Mouse (Mus musculus) G1E (cell line): ENCODE data around the gene Tead2. TPM values are rescaled to one million over a fixed set of nuclear protein-coding genes. Genes with fewer than 3 reads are reported as not detected.

Source experiments
- ATAC-seq: 2 replicates; pipeline ENCODE4 v1.8.0; 2016; ENCODE audit warnings: mild to moderate bottlenecking; ENCODE audit not compliant: insufficient number of reproducible peaks, poor library complexity, low FRiP score, severe bottlenecking; ENCODE audit errors: extremely low read depth
- DNase-seq: peaks from one replicate; pipeline ENCODE4 v3.0.0; 2012; ENCODE audit warnings: low spot score
- H3K27me3 ChIP-seq: 2 replicates; pipeline ENCODE4 v1.6.1; 2012; ENCODE audit warnings: mild to moderate bottlenecking, low read length, inconsistent platforms; ENCODE audit not compliant: insufficient read depth
- H3K36me3 ChIP-seq: replicated peaks from 2 replicates; pipeline ENCODE3; 2012; ENCODE audit warnings: mild to moderate bottlenecking, inconsistent platforms
- H3K4me1 ChIP-seq: 2 replicates; pipeline ENCODE4 v1.6.1; 2012; ENCODE audit warnings: low read depth, low read length, inconsistent platforms, mixed read lengths; ENCODE audit not compliant: insufficient read depth
- H3K4me3 ChIP-seq: 2 replicates; pipeline ENCODE4 v1.5.1; 2012; ENCODE audit warnings: low read depth, mild to moderate bottlenecking, inconsistent platforms, low read length, moderate library complexity, mixed read lengths
- H3K9me3 ChIP-seq: replicated peaks from 2 replicates; pipeline ENCODE4 v1.6.1; 2012; ENCODE audit warnings: inconsistent platforms
- CTCF ChIP-seq: IDR thresholded peaks from 2 replicates; pipeline ENCODE4 v1.5.1; 2012; ENCODE audit warnings: low read depth, low read length, inconsistent platforms, mixed read lengths
- GATA1 ChIP-seq: IDR thresholded peaks from 2 replicates; pipeline ENCODE4 v1.6.1; 2012; ENCODE audit warnings: borderline replicate concordance, low read length, inconsistent platforms, mixed read lengths
- GATA2 ChIP-seq: IDR thresholded peaks from 2 replicates; pipeline ENCODE4 v1.6.1; 2012; ENCODE audit warnings: low read depth, low read length, inconsistent platforms, borderline replicate concordance
- POLR2AphosphoS5 ChIP-seq: IDR thresholded peaks from 2 replicates; pipeline ENCODE4 v1.6.1; 2012; ENCODE audit warnings: low read depth, low read length, inconsistent platforms; ENCODE audit not compliant: insufficient replicate concordance
- TAL1 ChIP-seq: conservative IDR thresholded peaks from 2 replicates; pipeline ENCODE4 v1.6.1; 2012; ENCODE audit warnings: low read depth, low read length, inconsistent platforms, mixed read lengths
- polyA plus RNA-seq: library from polyadenylated mRNA; stranded (reverse); fragments of >175 nt; gene quantifications from 2 replicates; pipeline ENCODE4 v1.2.3, GENCODE M21; 2012
- total RNA-seq, 2 experiments: library from RNA; stranded (forward) in 1 of 2; stranded (reverse) in 1 of 2; fragments of 200-1000 nt in 1 of 2; fragments of >200 nt in 1 of 2; fragmentation: Nextera tagmentation in 1 of 2; gene quantifications; 2 replicates each; pipeline ENCODE4 v1.2.3; 2014 to 2017

The Tead2 gene
- total and polyA plus RNA-seq, 3 experiments, result 0.38 TPM; not detected in 2

GRCm38 (mm10) chr7:45259281-45259680 is 43.7 kb downstream of the Tead2 start:
- no peaks in the 10 kb centered on the region for H3K9me3 ChIP-seq
- H3K27me3 ChIP-seq, result peaks cover 47% of the 10 kb centered on the region
- TF ChIP-seq CTCF (no peak), TAL1 (no peak), GATA2 (no peak), POLR2AphosphoS5 (no peak), GATA1 (no peak)
- H3K4me1 ChIP-seq, result no peaks in the 10 kb centered on the region
- H3K36me3 ChIP-seq, result no peaks in the 10 kb centered on the region
- ATAC-seq (no peak), DNase-seq (no peak)
- no peak overlapping the region for H3K4me3 ChIP-seq

- no peak for DNase-seq
- TF ChIP-seq TAL1, result no peak
- no peak for TF ChIP-seq GATA2
- no peaks in the 10 kb centered on the region for H3K4me1 ChIP-seq
- H3K27me3 ChIP-seq, result peaks cover 44% of the 10 kb centered on the region
- no peak overlapping the region for H3K4me3 ChIP-seq
- no peak for ATAC-seq
- no peaks in the 10 kb centered on the region for H3K9me3 ChIP-seq
- no peaks in the 10 kb centered on the region for H3K36me3 ChIP-seq
Measured at GRCm38 (mm10) chr7:45262266-45262665, 46.7 kb downstream of the Tead2 start.

DNA sequence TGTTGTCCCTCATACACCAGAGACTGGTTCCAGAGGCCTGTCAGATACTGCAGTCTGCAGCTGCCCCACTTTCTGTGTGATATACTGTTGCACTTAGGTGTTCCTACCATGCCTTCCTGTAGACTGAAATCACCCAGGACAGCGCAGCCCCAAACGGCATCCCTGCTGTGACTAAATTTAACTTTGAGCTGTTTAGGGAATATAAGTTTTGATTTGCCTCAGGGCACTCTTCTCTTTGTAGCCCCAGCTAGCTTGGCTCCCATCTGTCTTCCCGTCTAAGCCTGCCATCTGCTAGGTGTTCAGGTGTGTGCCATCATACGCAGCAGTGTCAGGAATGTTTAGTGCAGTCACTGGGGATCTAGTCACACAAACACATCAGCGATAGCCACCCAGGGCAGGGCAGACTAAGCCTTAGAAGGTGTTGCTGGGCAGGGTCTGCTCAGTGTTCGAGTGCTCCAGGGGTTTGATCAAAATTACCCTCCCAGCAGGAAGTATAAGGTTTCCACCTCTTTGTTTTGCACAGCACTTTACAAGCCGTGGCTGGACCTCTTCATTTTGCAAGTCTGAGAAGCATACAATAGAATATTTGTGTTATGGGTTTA is 47.6 kb downstream of the Tead2 start:
- no peak for ATAC-seq
- H3K4me3 ChIP-seq, result no peak overlapping the region
- no peaks in the 10 kb centered on the region for H3K36me3 ChIP-seq
- no peaks in the 10 kb centered on the region for H3K9me3 ChIP-seq
- peaks cover 44% of the 10 kb centered on the region for H3K27me3 ChIP-seq
- no peaks in the 10 kb centered on the region for H3K4me1 ChIP-seq
- no peak for TF ChIP-seq GATA1
- TF ChIP-seq POLR2AphosphoS5, result no peak
- TF ChIP-seq TAL1, result no peak
- no peak for TF ChIP-seq CTCF
- no peak for TF ChIP-seq GATA2
- DNase-seq, result no peak

GRCm38 (mm10) chr7:45264348-45264747 is 48.8 kb downstream of the Tead2 start:
- no peak for TF ChIP-seq GATA2
- no peak for TF ChIP-seq CTCF
- TF ChIP-seq TAL1, result no peak
- TF ChIP-seq GATA1, result no peak
- TF ChIP-seq POLR2AphosphoS5, result no peak
- ATAC-seq (no peak), DNase-seq (no peak)
- Histone ChIP-seq H3K4me1 (no peaks in the 10 kb centered on the region), H3K4me3 (no peak overlapping the region), H3K36me3 (no peaks in the 10 kb centered on the region), H3K9me3 (no peaks in the 10 kb centered on the region), H3K27me3 (peaks cover 45% of the 10 kb centered on the region)

GRCm38 (mm10) chr7:45265518-45265917 is 50.0 kb downstream of the Tead2 start:
- TF ChIP-seq CTCF, result no peak
- TF ChIP-seq POLR2AphosphoS5, result no peak
- TF ChIP-seq TAL1, result no peak
- no peak for TF ChIP-seq GATA2
- TF ChIP-seq GATA1, result no peak
- H3K27me3 ChIP-seq, result peaks cover 35% of the 10 kb centered on the region
- ATAC-seq, result no peak

GRCm38 (mm10) chr7:45272786-45273412 is 57.3 kb downstream of the Tead2 start:
- Histone ChIP-seq H3K27me3 (peaks cover 26% of the 10 kb centered on the region), H3K9me3 (no peaks in the 10 kb centered on the region), H3K4me1 (peaks cover 5% of the 10 kb centered on the region; the same call in 1 of the 2 replicates), H3K4me3 (no peak overlapping the region), H3K36me3 (no peaks in the 10 kb centered on the region)
- ATAC-seq (no peak), DNase-seq (no peak)
- no peak for TF ChIP-seq GATA2
- no peak for TF ChIP-seq POLR2AphosphoS5
- no peak for TF ChIP-seq CTCF
- TF ChIP-seq GATA1, result no peak
- no peak for TF ChIP-seq TAL1

More at GRCm38 (mm10) chr7:45265518-45265917, 50.0 kb downstream of the Tead2 start:
- H3K4me1 ChIP-seq, result no peaks in the 10 kb centered on the region
- H3K36me3 ChIP-seq, result no peaks in the 10 kb centered on the region
- H3K9me3 ChIP-seq, result no peaks in the 10 kb centered on the region
- DNase-seq, result no peak
- no peak overlapping the region for H3K4me3 ChIP-seq
